Mouse (Mus musculus) neural tube, embryonic 12.5 days (tissue): Measurements from ENCODE around the gene Ino80e. TPM values are rescaled to one million over a fixed set of nuclear protein-coding genes. Genes with fewer than 3 reads are reported as not detected.

Experiments used
- ATAC-seq: fragments of 200-750 bp; cut with Nextera tagmentation; 2 replicates; pipeline ENCODE4 v1.8.0; 2017; ENCODE audit warnings: low read depth, mild to moderate bottlenecking, moderate TSS enrichment, moderate library complexity; ENCODE audit not compliant: low FRiP score
- H3K27ac ChIP-seq: fragments of 300-500 bp; sonication (generic); 2 replicates; pipeline ENCODE4 v1.5.1; 2016
- H3K27me3 ChIP-seq: fragments of 300-500 bp; sonication (generic); replicated peaks from 2 replicates; pipeline ENCODE4 v1.6.1; 2016; ENCODE audit warnings: mild to moderate bottlenecking
- H3K36me3 ChIP-seq: fragments of 300-500 bp; sonication (generic); 2 replicates; pipeline ENCODE4 v1.6.1; 2016; ENCODE audit warnings: mild to moderate bottlenecking
- H3K4me1 ChIP-seq: fragments of 300-500 bp; sonication (generic); 2 replicates; pipeline ENCODE4 v1.6.1; 2016
- H3K4me2 ChIP-seq: fragments of 300-500 bp; sonication (generic); replicated peaks from 2 replicates; pipeline ENCODE4 v1.6.1; 2016; ENCODE audit warnings: mild to moderate bottlenecking
- H3K4me3 ChIP-seq: fragments of 300-500 bp; sonication (generic); 2 replicates; pipeline ENCODE4 v1.5.1; 2016
- H3K9ac ChIP-seq: fragments of 300-500 bp; sonication (generic); 2 replicates; pipeline ENCODE4 v1.6.1; 2016; ENCODE audit warnings: mild to moderate bottlenecking
- H3K9me3 ChIP-seq: fragments of 300-500 bp; sonication (generic); 2 replicates; pipeline ENCODE4 v1.6.1; 2016; ENCODE audit warnings: mild to moderate bottlenecking
- WGBS: fragments of 180-500 bp; shearing (Covaris S2); methylation state at CpG from one replicate; pipeline ENCODE4 v1.1.7; 2016; 5-methylcytosine and 5-hydroxymethylcytosine counted together
- polyA plus RNA-seq: library from polyadenylated mRNA; unstranded; fragments of >200 nt; fragmentation: Nextera tagmentation; extraction: Ambion mirVana; gene quantifications from 2 replicates; pipeline ENCODE4 v1.2.1, GENCODE M21; 2016

Gene Ino80e
- polyA plus RNA-seq, 1 experiment from 2014 or later = 86.4 TPM

DNA sequence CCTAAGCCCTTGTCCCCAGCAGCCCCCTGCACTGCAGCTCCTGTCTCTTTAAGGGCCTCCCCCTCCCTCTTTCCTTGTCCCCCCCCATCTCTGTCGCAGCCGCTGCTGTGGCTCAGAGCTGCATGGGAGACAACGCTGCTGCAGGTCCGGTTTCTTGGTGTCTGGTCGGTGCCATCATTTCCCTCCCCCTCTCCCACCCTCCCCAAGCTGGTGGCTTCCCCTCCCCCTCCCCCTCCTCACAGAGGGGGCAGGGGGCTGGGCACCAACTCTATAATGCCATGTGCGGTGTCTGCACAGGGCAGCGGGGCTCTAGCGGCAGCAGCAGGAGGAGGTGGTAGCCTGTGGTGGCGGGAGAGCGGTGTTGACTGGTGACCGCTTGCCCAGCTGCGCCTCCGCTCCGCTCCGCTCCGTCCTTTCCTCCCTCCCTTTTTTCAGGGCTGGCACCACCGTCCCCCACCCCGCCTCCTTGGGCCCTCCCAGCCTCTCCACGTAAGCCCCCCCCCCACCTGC lies 38.9 kb downstream of the Ino80e start:
- H3K27me3 ChIP-seq = peaks cover 9% of the 10 kb centered on the region; the same call in 1 of the 2 replicates
- peak overlapping the region; percentile 59 for H3K4me3 ChIP-seq
- H3K9ac ChIP-seq = peak overlapping the region; percentile 82
- under 1% methylated on average over 17 of the region's 19 CpGs for WGBS
- peak; percentile 67 for ATAC-seq
- peak overlapping the region; percentile 73 for H3K4me2 ChIP-seq
- no peaks in the 10 kb centered on the region for H3K9me3 ChIP-seq
- peaks cover 36% of the 10 kb centered on the region for H3K4me1 ChIP-seq
- H3K36me3 ChIP-seq = no peaks in the 10 kb centered on the region
- H3K27ac ChIP-seq = peak overlapping the region; percentile 67; the same call in 1 of the 2 replicates

DNA sequence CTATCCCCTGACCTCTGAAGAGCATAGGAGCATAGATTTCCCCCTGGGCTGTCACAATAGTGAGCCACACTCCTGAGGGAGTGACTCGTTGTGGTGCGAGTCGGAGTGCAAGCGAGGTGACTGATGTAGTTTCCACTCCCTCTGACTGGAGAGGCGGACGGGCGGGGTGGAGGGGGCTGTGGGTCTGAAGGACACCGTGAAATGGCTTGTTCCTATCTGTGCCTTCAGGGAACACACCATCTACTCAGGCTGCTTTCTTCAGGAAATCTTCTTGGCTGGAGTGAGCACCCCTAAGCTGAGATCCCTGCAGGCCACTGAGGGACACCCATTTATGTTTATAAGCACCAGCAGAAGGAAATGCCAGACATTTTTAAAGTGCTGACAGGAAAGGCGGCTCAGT lies 39.4 kb downstream of the Ino80e start:
- Histone ChIP-seq H3K9ac (peak overlapping the region; percentile 82), H3K36me3 (no peaks in the 10 kb centered on the region), H3K4me3 (peak overlapping the region; percentile 59), H3K27ac (peak overlapping the region; percentile 37; the same call in 1 of the 2 replicates), H3K4me1 (peaks cover 36% of the 10 kb centered on the region), H3K9me3 (no peaks in the 10 kb centered on the region), H3K4me2 (peak overlapping the region; percentile 73), H3K27me3 (peaks cover 9% of the 10 kb centered on the region; the same call in 1 of the 2 replicates)
- ATAC-seq = peak; percentile 27; the same call in 1 of the 2 replicates
- WGBS = 13% methylated on average over 9 of the region's 9 CpGs

DNA sequence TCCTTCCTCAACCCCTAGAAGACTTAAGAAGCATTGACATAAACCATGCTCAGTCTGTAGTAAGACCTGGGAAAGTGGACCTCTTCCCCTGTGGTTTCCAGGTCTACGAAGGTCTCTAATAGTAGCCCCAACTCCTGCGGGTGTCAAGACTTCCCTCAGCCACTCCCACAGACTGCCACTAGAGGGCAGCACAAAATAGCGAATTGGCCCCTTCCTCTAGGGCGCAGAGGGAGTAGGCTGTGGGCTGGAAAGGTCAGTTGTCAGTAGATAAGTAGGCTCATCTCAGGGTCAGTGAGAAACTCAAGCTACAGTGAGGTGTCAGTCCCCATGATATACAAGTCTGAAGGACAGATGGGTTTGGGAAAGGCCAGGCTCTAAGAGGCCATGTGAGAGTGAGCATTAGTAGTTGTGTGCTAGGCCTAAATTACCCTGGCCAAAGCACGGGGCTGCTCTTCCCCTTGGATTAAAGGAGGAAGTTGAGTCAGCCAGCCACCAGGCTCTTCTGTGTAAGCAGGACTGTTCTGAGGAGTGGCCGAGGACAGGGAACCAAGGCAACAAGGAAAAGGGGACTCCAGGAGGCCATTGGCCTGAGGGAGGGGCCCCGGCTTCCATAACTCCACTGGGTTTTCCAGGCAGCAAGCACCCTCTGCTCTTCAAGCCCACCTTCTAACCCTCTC lies 40.2 kb downstream of the Ino80e start:
- H3K4me3 ChIP-seq = 0 out of 2 replicates have a peak overlapping the region, but pooled peaks have one; percentile 59
- ATAC-seq = peak; percentile 14; the same call in 1 of the 2 replicates
- WGBS = 24% methylated on average over 7 of the region's 7 CpGs
- H3K36me3 ChIP-seq = no peaks in the 10 kb centered on the region
- 0 out of 2 replicates have a peak overlapping the region, but pooled peaks have one; percentile 37 for H3K27ac ChIP-seq
- peaks cover 35% of the 10 kb centered on the region for H3K4me1 ChIP-seq
- H3K9me3 ChIP-seq = no peaks in the 10 kb centered on the region
- peak overlapping the region; percentile 73 for H3K4me2 ChIP-seq
- peaks cover 9% of the 10 kb centered on the region; the same call in 1 of the 2 replicates for H3K27me3 ChIP-seq
- H3K9ac ChIP-seq = peak overlapping the region; percentile 82; the same call in 1 of the 2 replicates

DNA sequence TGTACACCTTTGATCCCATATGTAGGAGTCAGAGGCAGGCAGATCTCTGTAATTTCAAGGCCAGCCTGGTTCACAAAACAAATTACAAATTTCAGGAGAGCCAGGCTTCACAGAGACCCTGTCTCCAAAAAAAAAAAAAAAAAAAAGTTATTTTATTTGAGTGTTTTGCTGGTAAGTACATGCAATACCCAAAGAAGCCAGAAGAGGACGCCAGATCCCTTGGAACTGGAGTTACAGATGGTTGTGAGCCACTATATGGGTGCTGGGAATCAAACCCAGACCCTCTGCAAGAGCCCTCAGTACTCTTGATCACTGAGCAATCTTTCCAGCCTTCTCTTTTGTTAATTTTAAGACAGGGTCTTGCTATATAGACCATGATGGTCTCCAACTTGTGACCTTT lies 43.4 kb downstream of the Ino80e start:
- Histone ChIP-seq H3K9ac (no peak overlapping the region), H3K4me3 (no peak overlapping the region), H3K4me2 (no peak overlapping the region), H3K9me3 (no peaks in the 10 kb centered on the region), H3K36me3 (no peaks in the 10 kb centered on the region), H3K27me3 (peaks cover 4% of the 10 kb centered on the region; the same call in 1 of the 2 replicates), H3K27ac (no peak overlapping the region), H3K4me1 (peaks cover 14% of the 10 kb centered on the region; the same call in 1 of the 2 replicates)
- ATAC-seq = no peak
- WGBS = 47% methylated on average over 1 of the region's 1 CpGs

GRCm38 (mm10) chr7:126817595-126817994 lies 44.6 kb downstream of the Ino80e start:
- H3K9ac ChIP-seq = no peak overlapping the region
- WGBS = 89% methylated on average over 7 of the region's 7 CpGs
- H3K9me3 ChIP-seq = no peaks in the 10 kb centered on the region
- no peaks in the 10 kb centered on the region for H3K36me3 ChIP-seq
- peaks cover 7% of the 10 kb centered on the region; the same call in 1 of the 2 replicates for H3K4me1 ChIP-seq
- H3K4me2 ChIP-seq = no peak overlapping the region
- H3K27ac ChIP-seq = no peak overlapping the region
- no peak overlapping the region for H3K4me3 ChIP-seq
- H3K27me3 ChIP-seq = peaks cover 4% of the 10 kb centered on the region; the same call in 1 of the 2 replicates
- no peak for ATAC-seq

- Histone ChIP-seq H3K27me3 (no peaks in the 10 kb centered on the region), H3K4me2 (no peak overlapping the region), H3K27ac (no peak overlapping the region), H3K9ac (no peak overlapping the region), H3K4me3 (no peak overlapping the region), H3K36me3 (no peaks in the 10 kb centered on the region), H3K4me1 (no peaks in the 10 kb centered on the region), H3K9me3 (no peaks in the 10 kb centered on the region)
- 91% methylated on average over 8 of the region's 8 CpGs for WGBS
- ATAC-seq = no peak
Measured at GRCm38 (mm10) chr7:126816494-126816893, 45.7 kb downstream of the Ino80e start.

DNA sequence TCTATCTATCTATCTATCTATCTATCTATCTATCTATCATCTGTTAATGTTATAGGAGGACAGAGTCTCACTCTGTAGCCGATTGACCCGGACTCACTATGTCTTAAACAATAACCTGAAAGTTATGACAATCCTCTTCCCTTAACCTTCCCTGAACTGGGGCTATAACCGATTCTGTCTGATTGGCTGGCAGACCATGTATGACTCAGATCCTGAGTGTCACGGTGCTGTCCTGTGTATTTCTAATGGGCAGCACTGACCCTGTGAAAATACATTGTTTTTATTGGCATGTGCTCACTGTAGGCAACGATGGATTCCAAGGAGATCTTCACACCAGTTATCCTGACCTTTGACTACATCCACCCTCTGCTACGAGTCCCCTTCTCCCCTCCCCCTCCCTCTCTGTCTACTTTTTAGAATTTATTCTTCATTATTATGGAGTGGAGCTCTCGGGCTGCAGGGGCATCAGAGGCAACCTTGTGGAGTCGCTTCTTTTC lies 46.4 kb downstream of the Ino80e start:
- WGBS = 54% methylated on average over 8 of the region's 8 CpGs
- Histone ChIP-seq H3K4me3 (no peak overlapping the region), H3K4me2 (no peak overlapping the region), H3K9me3 (no peaks in the 10 kb centered on the region), H3K9ac (no peak overlapping the region), H3K27ac (no peak overlapping the region), H3K27me3 (no peaks in the 10 kb centered on the region), H3K36me3 (no peaks in the 10 kb centered on the region), H3K4me1 (no peaks in the 10 kb centered on the region)
- ATAC-seq = no peak

DNA sequence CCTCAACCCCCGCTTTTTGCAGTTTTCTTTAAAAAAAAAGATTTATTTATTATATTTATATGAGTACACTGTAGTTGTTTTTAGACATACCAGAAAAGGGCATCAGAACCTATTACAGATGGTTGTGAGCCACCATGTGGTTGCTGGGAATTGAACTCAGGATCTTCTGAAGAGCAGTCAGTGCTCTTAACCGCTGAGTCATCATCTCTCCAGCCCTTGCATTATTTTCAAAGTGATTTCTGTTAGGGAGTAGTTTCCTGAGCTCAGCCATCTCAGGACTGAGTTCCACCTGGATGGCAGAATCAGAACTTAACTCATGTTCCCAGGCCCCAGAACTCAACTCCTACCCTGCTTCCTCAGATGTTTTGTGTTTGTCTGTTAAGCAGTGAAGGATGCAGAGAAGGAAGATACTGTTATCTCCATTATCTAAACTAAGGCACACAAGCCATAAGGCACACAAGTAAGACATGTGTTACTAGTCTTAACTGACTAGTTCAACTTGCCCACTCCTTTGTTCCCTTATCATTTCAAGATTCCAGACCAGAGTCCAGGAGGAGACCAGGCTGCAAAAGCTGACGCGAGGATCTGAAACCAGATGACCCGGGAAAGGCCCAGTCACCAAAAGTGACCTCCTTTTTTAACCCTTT lies 52.3 kb downstream of the Ino80e start:
- no peak overlapping the region for H3K9ac ChIP-seq
- H3K27ac ChIP-seq = no peak overlapping the region
- no peak for ATAC-seq
- H3K4me3 ChIP-seq = no peak overlapping the region
- peaks cover 20% of the 10 kb centered on the region for H3K4me1 ChIP-seq
- 79% methylated on average over 5 of the region's 5 CpGs for WGBS
- H3K27me3 ChIP-seq = no peaks in the 10 kb centered on the region
- H3K4me2 ChIP-seq = peak overlapping the region; percentile 96; the same call in 1 of the 2 replicates
- H3K36me3 ChIP-seq = no peaks in the 10 kb centered on the region; the same call in 1 of the 2 replicates
- H3K9me3 ChIP-seq = no peaks in the 10 kb centered on the region

- 1% methylated on average over 43 of the region's 43 CpGs for WGBS
- H3K4me1 ChIP-seq = peaks cover 20% of the 10 kb centered on the region
- peak; percentile 90 for ATAC-seq
- H3K27ac ChIP-seq = no peak overlapping the region
- H3K4me2 ChIP-seq = peak overlapping the region; percentile 96
- H3K9ac ChIP-seq = peak overlapping the region; percentile 73
- no peaks in the 10 kb centered on the region for H3K27me3 ChIP-seq
- no peaks in the 10 kb centered on the region; the same call in 1 of the 2 replicates for H3K36me3 ChIP-seq
- no peaks in the 10 kb centered on the region for H3K9me3 ChIP-seq
- peak overlapping the region; percentile 64 for H3K4me3 ChIP-seq
Measured at GRCm38 (mm10) chr7:126808703-126809455, 53.3 kb downstream of the Ino80e start.

GRCm38 (mm10) chr7:126807405-126807804 lies 54.8 kb downstream of the Ino80e start:
- ATAC-seq = no peak
- H3K27ac ChIP-seq = no peak overlapping the region
- WGBS = 69% methylated on average over 4 of the region's 4 CpGs
- no peaks in the 10 kb centered on the region for H3K9me3 ChIP-seq
- peaks cover 9% of the 10 kb centered on the region; the same call in 1 of the 2 replicates for H3K36me3 ChIP-seq
- H3K4me3 ChIP-seq = no peak overlapping the region
- H3K27me3 ChIP-seq = no peaks in the 10 kb centered on the region
- peak overlapping the region; percentile 96 for H3K4me2 ChIP-seq
- H3K4me1 ChIP-seq = peaks cover 20% of the 10 kb centered on the region
- H3K9ac ChIP-seq = 0 out of 2 replicates have a peak overlapping the region, but pooled peaks have one; percentile 73

DNA sequence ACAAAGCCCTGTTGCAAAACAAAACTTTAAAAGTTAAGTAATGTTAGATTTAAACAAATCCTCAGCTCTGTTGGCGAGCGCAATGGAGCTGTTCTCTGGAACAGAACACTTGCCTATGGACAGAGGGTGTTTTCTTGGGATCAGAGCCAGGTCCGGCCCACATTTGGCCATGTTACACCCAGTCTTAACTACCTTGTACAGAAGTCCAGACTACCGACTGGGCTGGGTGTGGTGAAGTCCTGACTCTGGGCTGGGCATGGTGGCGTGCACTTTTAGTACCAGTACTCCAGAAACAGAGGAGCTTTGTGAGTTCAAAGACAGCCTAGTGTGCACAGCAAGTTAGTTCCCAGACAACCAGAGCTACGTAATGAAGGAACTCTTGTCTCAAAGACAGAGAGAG lies 55.2 kb downstream of the Ino80e start:
- no peak for ATAC-seq
- Histone ChIP-seq H3K27ac (no peak overlapping the region), H3K4me2 (no peak overlapping the region), H3K4me3 (no peak overlapping the region), H3K9me3 (no peaks in the 10 kb centered on the region), H3K4me1 (peaks cover 20% of the 10 kb centered on the region), H3K27me3 (no peaks in the 10 kb centered on the region), H3K36me3 (peaks cover 10% of the 10 kb centered on the region; the same call in 1 of the 2 replicates), H3K9ac (no peak overlapping the region)
- 85% methylated on average over 6 of the region's 6 CpGs for WGBS
